Comparison of ENCODE assay signal across 1 mouse cellular context in the genomic region with DNA sequence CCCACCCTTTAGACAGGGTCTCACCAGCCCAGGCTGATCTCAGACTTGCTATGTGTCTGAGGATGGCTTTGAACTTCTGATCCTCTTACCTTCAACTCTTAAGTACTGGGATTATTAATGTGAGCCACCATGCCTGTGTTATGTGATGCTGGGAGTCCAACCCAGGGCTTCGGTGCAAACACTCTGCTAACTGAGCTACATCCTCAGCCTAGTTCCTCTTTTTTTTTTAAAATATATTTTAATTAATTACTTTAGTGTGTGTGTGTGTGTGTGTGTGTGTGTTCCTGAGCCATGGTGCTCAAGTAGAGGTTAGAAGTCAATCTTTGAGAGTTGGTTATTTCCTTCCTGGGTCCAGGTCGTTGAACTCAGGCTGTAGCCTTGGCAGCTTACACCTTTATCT.
TF ChIP-seq lines count a peak whose summit lies in the region.

No protein-coding gene starts in this region.

TF ChIP-seq in MEL, 35 proteins besides CTCF, POLR2A, EP300 and RAD21:
- TF ChIP-seq ZNF384 (IDR thresholded peaks at IDR 0.05; ENCODE audit: low read depth, low read length) (peak; percentile 62; the same call in 1 of the 2 replicates), JUND (IDR thresholded peaks at IDR 0.05; ENCODE audit: low read depth, low read length) (no peak), MYC (IDR thresholded peaks at IDR 0.05; ENCODE audit: low read depth, low read length) (no peak), USF1 (IDR thresholded peaks at IDR 0.05; ENCODE audit: low read depth, low read length) (0 out of 2 replicates have a peak, but pooled peaks have one; percentile 15), TBP (IDR thresholded peaks at IDR 0.05; ENCODE audit: low read depth, low read length) (no peak), POLR2AphosphoS5 (IDR thresholded peaks at IDR 0.05; ENCODE audit: borderline replicate concordance, low read depth, low read length) (no peak)
